Mouse (Mus musculus) ES-Bruce4 (cell line): Measurements from ENCODE around the gene Blvrb.

Experiments
- CTCF ChIP-seq: IDR thresholded peaks from one replicate; pipeline ENCODE4 v1.8.1; 2011; ENCODE audit warnings: low read depth, low read length
- EP300 ChIP-seq: IDR thresholded peaks from 2 replicates; pipeline ENCODE4 v1.6.1; 2011; ENCODE audit warnings: low read depth, low read length; ENCODE audit not compliant: insufficient read depth
- POLR2A ChIP-seq: IDR thresholded peaks from one replicate; pipeline ENCODE4 v1.8.1; 2011; ENCODE audit warnings: low read length; ENCODE audit not compliant: insufficient read depth

GRCm38 (mm10) chr7:27460477-27460876 lies 12.7 kb downstream of the Blvrb start:
- no peak for TF ChIP-seq EP300
- TF ChIP-seq CTCF: no peak
- TF ChIP-seq POLR2A: no peak
